Mouse (Mus musculus) heart, postnatal 36 days (tissue): Measurements from ENCODE around the gene Kcnma1. TPM values are rescaled to one million over a fixed set of nuclear protein-coding genes. Genes with fewer than 3 reads are reported as not detected.

Experiments used
- DNase-seq, 2 experiments: peaks; one replicate each; pipeline ENCODE4 v3.0.0; 2021 to 2022
- intact Hi-C: fragments of 180-260 bp; cut with DNase I; formaldehyde crosslinking; loops from one replicate; pipeline ENCODE4 v1.15.1; 2025
- total RNA-seq, 2 experiments: library from RNA; stranded (reverse); gene quantifications; 2 replicates each; pipeline ENCODE4 v1.2.3; 2021

Gene Kcnma1
- total RNA-seq, 2 experiments from 2014 or later: 0.62 to 0.94 TPM

DNA sequence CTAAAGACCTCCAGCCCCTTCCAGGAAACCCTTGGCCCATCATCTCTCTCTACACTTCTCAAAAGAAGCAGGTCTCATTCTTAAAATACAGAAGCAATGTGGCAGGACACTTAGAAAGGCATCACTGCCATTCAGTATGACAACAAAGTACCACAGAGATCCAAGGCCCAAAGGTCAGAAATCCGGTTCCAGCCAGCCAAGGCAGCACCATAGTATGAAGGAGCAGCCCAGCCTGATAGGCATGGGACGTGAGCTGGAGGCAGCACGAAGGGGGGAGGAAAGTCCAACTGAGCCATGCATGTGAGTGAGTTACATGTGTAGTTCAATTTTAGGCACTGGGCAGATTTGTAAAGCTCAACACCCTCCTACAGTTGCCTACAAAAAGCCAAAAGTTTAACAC, 135.0 kb downstream of the Kcnma1 start:
- intact Hi-C loops: no loop called here
- no peak for DNase-seq

DNA sequence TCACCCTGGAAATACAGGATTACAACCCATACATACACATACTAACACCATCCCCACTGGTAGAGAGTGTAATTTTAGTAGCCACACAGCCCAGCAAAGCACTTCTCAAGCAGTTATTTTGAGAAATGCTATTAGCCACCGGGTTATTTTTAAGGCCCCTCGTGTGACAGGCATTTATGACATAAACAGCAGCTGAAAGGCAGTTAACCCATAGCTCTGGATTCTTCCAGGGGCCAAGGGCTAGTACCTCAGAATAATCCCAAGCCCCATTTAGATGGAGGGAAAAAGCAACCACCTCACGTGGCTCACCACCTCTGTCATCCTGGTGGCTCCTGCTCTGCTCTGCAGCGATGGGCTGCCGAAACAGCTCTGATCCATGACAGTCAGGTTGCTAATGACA, 136.7 kb downstream of the Kcnma1 start:
- intact Hi-C loops: no loop called here
- no peak for DNase-seq

DNA sequence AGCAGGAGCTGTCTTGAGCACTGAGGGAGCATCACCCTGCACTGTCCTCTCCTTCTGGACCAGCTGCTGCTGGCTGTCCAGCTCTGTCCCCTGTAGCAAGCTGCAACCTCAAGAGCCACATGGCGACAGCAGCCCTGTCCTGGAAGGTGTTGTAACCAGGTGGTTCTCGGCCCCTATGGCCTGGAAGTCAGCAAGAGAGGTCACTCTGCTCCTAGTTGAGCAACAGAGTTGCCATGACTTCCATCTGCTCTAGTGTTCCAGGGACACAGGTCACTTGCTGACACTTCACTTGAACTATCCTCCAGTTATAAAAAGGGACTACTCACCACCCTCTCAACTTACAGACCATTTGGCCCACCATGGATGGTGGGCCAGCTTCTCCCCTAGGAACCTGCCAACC, 139.7 kb downstream of the Kcnma1 start:
- intact Hi-C loops: no loop called here
- no peak for DNase-seq

DNA sequence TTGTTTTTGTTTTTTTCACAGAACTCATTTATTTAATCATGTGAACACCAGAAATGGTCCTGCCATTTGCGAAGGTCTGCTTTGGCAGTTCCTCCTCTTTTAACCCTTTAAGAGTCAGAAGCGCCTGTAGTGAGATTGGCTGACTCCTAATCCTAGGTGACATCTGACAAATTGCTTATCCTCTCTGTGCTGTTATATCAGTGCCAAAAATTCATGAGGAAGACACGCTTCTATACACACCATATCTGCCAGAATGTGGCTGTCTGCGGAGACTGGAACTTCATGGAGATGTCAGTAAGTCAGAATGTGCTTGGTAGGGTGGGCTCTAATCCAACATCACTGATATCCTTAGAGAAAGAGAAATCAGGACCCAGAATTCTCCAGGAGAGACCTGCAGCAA, 157.3 kb downstream of the Kcnma1 start:
- intact Hi-C loops: no loop called here
- DNase-seq: no peak

DNA sequence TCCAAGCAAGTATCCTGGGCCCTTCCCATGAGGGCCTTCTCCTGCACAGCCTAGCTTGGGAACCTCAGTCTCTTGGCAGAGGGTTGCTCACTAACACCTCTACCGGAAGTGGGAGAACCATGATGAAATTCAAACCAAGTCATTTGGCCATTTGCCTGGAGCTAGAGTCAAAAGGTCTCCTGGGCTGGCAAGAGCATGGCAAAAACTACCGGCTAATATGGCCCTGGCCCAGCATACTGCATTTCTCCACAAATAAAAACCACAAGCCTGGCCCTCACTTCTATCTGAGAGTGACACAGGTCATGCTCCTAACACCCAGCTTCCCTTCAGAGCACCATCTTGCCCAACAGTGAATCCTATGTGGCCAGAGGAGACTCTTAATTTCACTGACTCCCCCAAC, 159.3 kb downstream of the Kcnma1 start:
- DNase-seq: peak; percentile 3 to 4
- intact Hi-C loops: loop anchor here (5.0 kb wide), 1 partner anchor 63 kb away; no protein-coding TSS in a partner anchor

DNA sequence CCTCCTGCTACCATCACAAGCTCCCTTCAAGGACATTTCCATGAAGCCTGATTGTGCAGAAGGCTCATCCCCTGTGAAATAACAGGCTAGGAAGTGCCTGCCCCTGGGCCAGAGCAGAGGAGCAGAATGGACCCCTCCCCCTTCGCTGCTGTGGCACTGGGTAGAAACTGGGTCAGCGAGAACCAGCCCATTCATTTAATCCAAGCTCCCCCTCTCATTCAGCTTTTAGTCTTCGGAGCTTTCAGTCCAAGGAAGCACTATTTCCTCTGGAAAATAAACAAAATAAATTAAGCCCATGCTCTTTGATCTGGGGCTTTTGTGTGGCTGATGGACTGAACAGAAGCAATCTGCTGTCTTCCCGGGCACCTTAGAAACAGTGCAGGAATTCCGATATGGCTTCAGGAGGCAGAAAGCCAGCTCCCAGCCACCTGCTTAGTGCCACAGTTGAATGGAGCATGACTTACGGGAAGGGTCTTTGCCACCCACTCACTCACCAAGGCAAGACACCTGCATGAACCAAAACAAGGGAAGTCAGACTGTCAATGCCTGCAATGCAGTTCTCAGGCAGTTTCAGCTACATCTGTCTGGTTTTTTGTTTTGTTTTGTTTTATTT, 165.7 kb downstream of the Kcnma1 start:
- intact Hi-C loops: no loop called here
- no peak for DNase-seq

DNA sequence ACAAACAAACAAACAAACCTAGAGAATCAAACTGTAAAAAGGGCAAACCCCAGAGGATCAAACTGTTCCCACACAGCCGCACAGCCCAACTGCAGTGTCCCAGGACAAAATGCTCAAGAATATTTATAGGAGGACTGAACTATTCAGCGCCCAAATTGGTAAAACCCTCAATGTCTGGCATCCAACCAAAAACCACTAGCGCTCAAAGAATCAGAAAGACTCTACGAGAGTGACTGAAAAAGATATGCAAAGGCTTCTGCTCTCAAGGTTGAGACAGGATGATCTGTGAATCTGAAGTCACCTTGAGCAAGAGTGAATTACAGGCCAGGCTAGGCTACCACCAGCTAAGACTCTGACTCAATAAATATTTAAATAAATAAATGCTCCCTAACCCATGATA, 167.6 kb downstream of the Kcnma1 start:
- intact Hi-C loops: no loop called here
- DNase-seq: no peak

DNA sequence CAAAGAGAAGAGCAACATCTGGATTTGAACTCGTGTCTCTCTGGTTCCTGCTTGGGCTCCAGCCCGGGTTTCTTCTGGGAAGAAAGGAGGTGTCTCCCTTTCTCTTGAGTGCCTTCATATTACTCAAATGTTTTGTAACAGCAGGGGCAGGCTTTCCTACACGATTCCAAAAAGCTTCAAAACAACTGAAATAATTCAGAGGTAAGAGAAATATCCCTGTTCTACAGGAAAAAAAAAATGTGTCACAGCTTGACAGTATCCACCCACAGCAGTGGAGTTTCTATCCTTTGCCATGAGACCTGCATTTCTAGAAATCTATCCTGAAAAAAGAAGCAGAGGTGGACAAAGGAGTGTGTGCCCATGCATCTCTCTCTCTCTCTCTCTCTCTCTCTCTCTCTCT, 172.3 kb downstream of the Kcnma1 start:
- intact Hi-C loops: no loop called here
- no peak for DNase-seq

DNA sequence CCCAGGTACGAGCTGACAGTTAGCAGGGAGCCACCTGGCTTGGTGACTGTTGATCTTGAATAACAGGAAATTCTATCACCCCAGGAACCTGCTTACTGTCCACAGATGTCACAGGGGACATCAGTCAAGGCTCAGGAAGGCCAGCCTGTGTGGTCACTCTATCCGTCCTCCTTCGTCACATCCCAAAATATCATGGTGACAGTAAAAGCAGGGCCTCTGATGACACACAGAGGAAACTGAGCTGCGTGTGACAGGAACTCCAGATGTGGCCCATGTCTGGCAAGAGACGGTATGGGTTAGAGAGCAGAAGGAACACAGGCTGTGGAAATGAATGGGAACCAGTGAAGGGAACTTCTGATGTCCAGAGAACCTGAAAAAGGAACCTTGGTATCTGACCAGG, 174.7 kb downstream of the Kcnma1 start:
- intact Hi-C loops: no loop called here
- DNase-seq: no peak

DNA sequence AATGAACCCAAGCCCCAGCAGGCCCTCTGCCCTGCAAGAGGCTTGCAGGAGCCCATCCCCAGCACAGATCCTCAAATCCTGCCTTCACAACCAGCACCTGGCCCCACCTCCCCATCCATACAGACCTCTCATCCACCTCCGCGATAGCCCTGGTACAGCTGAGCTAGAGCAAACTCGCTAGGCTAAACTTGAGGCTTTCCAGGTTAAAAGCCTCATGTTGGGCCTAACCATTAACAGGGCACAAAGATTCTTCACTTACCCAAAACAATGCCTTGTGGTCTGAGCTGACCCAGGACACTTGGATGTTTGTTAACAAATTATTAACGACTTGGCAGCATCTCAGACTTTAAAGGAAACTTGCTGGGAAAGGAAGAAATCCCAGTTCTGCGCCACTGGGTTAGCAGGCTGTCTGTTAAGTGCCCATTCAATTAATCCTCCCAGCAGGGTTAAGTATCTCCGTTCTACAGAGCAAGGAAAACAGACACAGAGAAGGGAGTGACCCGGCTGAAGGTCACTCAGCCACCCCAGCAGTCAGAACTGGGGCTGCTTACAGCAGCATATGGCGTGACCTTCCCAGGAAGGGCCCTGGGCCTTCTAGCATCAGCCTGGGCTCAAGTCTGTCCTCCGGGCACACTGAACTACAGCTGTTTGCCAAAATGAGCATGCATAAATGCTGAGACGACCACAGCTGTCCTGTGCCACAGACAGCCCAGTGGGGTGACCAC, 178.7 kb downstream of the Kcnma1 start:
- DNase-seq: no peak
- intact Hi-C loops: no loop called here

DNA sequence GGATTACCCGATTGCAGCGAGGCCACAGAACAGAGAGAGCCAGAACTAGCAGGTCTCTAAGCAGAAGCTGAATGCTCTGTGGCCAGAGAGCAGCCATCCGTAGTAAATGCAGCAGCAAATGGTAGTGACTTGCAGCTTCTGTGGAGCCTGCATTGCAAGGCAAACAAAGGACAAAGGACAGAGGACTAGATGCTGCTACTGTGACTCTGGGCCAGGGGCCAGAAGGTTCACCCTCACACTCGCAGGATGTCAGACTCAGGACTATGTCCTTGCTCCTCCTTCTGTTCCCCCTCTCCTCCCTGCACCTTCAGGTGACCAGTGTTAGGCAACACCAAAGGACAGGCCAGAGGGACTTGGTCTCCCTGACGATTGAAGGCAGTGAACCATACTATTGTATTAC, 183.0 kb downstream of the Kcnma1 start:
- intact Hi-C loops: no loop called here
- no peak for DNase-seq

DNA sequence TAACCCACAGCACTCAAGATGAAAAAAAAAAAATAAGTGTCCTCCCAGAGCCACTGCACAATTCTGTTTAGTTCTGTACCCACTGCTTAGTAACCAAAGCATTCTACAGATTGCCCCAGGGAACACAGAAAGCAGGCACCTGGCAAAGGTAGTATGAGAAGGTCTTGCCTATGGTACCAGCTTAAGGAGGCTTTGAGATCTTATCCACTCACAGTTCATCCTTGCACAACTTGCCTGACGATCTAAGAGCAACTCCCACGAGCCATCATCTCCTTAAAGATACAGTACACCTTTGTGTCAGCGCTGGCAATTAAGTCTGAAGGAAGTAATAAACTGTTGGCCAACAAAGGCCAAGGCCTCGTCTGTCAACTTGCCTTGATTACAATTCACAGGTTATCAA, 184.0 kb downstream of the Kcnma1 start:
- DNase-seq: no peak
- intact Hi-C loops: no loop called here

DNA sequence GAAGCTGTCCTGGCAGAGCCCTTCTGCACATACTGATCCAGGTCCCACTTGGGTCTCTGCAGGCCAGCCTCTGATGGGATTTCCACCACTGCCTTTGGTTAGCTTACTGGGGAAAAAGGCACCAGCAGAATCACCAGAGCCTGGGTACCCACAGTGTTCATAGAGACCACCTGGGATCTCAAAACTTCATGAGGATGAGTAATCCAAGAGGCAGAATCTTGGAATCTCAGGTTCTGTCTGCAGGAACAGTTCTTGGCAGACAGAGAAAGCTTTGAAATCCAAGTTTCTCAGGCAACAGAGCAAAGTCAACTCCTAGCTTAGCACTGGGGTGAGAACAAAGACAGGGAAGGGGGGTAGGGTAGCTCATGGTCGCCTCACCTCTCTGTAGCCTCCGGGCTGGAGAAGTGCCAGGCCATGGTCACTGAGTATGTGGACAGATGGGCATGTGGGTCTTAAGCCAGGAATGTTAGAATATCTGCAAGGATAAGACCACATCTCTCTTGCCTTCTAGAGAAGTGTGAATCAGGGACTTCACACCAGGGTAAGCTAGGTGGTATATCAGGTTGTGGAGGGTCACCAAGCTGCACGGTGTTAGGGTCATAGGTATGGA, 185.5 kb downstream of the Kcnma1 start:
- intact Hi-C loops: no loop called here
- no peak for DNase-seq

DNA sequence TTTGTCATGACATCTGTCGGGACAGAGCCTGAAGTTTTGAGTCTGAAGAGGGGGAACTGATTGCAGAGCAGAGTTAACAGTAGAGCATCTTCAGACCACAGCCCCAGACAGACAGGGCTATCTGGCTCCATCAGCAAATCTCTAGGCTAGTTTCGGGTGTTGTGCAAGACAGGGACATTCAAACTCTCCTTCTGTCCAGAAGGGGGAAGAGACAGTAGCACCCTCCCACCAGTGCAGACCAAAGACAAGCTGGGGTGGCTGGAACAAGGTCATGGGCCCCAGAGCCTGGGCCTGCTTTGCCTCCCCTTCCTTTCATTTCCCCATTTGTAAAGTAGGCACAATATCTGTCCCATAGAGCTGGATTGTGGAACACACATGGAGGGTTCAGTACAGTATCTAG, 189.4 kb downstream of the Kcnma1 start:
- DNase-seq: no peak
- intact Hi-C loops: no loop called here

DNA sequence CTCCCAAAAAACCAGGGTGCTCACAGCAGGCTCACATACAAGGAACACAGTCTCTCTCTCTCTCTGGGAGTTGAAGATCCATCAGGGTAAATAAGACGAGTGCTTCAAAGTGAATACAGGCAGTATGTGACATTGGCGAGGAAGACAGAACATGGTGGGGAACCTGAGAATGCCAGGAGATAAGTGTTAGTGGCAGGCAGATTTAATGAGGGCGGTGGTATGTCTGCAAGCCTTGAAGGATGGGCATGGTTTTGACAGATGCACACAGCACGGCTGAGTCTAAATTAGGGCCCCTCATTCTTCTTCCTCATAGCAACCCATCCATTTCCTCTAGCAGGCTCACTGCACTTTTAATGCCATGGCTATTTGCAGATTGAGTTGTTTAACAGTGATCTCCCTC, 190.0 kb downstream of the Kcnma1 start:
- no peak for DNase-seq
- intact Hi-C loops: no loop called here

DNA sequence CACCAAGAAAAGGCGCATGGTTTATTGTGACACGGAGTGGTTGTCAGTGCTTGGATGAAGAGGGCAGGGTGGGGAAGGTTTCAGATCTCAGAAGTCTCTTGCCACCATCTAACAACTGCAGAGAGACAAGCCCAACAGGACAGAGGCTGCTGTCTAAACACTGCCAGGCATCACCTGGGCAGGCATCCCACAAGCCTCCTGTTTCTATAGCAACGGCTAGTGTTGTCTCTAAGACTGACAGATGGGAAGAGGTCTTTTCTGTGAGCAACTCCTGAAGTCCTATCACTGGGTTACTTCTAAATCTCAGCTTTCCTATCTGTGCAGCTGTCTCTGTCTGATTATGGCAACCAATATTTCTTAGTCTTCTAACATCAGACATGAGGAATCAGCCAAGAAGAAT, 196.7 kb downstream of the Kcnma1 start:
- DNase-seq: no peak

DNA sequence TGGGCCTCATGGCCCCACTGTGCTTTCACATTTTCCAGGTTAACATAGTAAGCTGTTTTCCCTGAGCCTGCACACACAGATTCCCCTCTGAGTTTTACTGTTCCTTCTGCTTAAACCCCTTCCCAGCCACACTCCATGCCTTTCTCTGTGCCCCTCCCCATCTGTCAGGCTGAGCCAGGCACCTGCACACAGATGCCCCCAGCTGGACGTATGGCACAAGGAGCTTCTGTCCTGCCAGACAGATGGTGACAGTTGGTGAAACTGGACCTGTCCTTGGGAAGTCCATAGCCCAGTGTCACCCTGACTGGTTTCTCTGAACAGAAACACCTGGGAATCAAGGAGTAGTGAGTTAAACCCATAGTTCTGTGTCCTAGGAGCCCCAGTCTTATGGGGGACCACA, 204.2 kb downstream of the Kcnma1 start:
- DNase-seq: no peak
- intact Hi-C loops: no loop called here

More for the DNA sequence above, 196.7 kb downstream of the Kcnma1 start:
- intact Hi-C loops: no loop called here

DNA sequence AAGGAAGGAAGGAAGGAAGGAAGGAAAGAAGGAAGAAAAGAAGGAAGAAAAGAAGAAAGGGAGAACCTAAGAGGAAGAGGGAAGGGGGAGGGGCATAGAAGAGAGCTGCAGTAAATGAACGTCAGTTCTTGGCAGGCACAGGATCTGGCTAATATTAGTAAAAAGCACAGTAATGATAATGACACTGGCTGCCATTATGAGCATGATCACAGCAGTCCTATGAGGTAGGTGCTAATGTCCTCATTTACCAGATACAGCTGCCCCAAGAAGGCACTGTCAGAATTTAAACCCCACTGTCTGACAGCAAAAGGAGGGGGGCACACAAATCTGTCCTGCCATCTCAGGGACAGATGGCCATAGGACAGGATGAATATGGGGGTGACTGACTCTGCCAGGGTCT, 205.2 kb downstream of the Kcnma1 start:
- intact Hi-C loops: no loop called here
- no peak for DNase-seq

DNA sequence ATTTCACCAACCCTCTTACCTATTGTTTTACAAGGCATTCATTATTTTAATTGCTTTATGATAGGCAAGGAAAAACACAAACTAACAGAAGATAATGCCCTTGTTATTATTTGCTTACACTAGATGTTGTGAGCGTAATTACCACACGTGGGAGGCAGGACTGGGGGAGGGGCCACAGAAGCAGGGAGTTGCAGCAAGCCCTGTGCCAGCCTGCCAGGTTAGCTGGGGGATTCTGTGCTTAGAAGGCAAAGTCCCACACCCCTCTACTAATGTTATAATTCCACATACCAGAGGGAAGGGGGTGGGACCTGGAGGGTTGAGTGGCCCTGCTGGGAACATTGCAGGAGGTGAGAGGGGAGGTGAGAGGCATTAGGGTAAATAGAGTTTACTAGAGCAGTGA, 207.9 kb downstream of the Kcnma1 start:
- intact Hi-C loops: no loop called here
- no peak for DNase-seq

DNA sequence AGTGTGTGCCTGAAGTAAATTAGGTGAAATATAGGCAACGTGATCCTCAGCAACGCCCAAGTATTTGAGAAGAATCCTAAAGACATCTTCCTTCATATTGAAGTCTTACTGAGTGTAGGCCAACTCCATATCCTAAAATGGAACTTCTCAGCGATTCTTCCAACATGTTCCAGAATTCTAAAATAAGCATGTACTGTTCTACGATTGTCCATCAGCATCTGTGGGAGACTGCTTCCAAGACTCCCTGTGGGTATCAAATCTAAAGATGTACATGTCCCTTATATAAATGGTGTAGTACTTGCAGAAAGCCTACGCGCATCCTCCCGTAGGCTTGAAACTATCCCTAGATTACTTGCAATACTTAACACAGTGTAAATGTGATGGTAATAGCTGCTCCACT, 217.4 kb downstream of the Kcnma1 start:
- intact Hi-C loops: loop anchor here (5.0 to 10.0 kb wide), 2 partner anchors 85 to 478 kb away; no protein-coding TSS in a partner anchor
- no peak for DNase-seq

DNA sequence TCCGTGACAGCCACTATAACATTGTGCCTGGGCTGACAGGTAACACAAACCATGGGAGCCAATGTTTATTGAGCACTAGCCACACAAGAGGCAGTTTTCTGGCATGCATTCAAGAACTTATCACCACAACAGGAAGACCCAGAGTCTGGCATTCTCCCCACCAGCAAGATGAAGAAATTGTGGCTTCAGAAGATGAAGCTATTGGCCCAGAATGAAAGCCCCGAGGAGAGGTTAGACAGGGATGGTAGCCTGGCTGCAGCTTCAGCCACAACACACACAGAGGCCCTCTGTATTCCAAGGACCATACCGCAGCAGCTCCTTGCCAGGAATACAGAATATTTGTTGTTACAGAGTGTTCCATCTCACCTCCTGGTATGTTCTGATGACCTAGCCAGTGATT, 221.6 kb downstream of the Kcnma1 start:
- DNase-seq: no peak
- intact Hi-C loops: loop anchor here (5.0 to 10.0 kb wide), 3 partner anchors 60 to 482 kb away; no protein-coding TSS in a partner anchor

DNA sequence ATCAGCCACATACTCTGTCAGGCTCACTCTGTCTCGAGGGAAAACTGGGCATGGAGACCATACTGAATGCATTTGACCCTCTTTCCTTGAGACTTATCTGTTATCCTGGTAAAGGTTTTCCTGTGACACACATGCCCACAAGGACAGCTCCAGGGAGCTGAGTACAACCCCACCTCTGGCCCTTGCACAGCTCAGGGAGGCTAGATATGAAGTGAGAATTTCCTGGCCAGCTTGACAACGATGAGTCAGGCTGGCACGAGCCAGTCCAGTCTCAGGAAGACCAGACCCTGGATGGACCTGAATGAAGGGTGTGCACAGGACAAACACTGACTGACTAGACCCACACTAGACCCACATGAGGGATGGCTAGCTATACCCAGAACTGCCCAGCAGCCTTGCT, 222.2 kb downstream of the Kcnma1 start:
- intact Hi-C loops: loop anchor here (5.0 to 10.0 kb wide), 3 partner anchors 60 to 483 kb away; no protein-coding TSS in a partner anchor
- peak in 1 of 2 experiments; percentile 7 for DNase-seq
